Mouse (Mus musculus) layer of hippocampus, postnatal 14 days (tissue): ENCODE results near the gene Ccr8. TPM values are rescaled to one million over a fixed set of nuclear protein-coding genes. Genes with fewer than 3 reads are reported as not detected.

ENCODE experiments used
- DNase-seq, 2 experiments: peaks; one replicate each; pipeline ENCODE4 v3.0.0; 2021 to 2022; ENCODE audit warnings: low spot score in 2 of 2, mixed read lengths in 1 of 2
- total RNA-seq, 2 experiments: library from RNA; stranded (reverse); gene quantifications; 2 replicates each; pipeline ENCODE4 v1.2.3; 2021

Ccr8 gene
- total RNA-seq, 2 experiments from 2014 or later, result not detected

- no peak for DNase-seq
These were observed 39.9 kb downstream of the Ccr8 start for GRCm38 (mm10) chr9:120131784-120132288.

GRCm38 (mm10) chr9:120132980-120133754 is 41.3 kb downstream of the Ccr8 start:
- no peak for DNase-seq

- DNase-seq, result no peak
These were observed 42.0 kb downstream of the Ccr8 start for GRCm38 (mm10) chr9:120133755-120134475.

GRCm38 (mm10) chr9:120134529-120135160 is 42.7 kb downstream of the Ccr8 start:
- DNase-seq, result no peak

- DNase-seq, result no peak
These were observed 43.5 kb downstream of the Ccr8 start for GRCm38 (mm10) chr9:120135454-120135853.

GRCm38 (mm10) chr9:120140652-120141051 is 48.7 kb downstream of the Ccr8 start:
- peak; percentile 75 to 90 for DNase-seq

GRCm38 (mm10) chr9:120144474-120144873 is 52.6 kb downstream of the Ccr8 start:
- DNase-seq, result no peak

Other genes with a start within 250 kb of the Ccr8 start
- 10 to 100 TPM; 63.1 to 65.8 TPM for gene Wdr48, start 197.2 kb upstream of the Ccr8 start, total RNA-seq
- 10 to 100 TPM; 33.2 to 34.1 TPM for gene Gorasp1, start 154.5 kb upstream of the Ccr8 start, total RNA-seq
- 1 to 10 TPM; 1.1 to 2.6 TPM for gene Ttc21a, start 154.5 kb upstream of the Ccr8 start, total RNA-seq
- 10 to 100 TPM in 1 of 2 experiments, 1 to 10 TPM in 1; 8.9 to 11.9 TPM for gene Csrnp1, start 107.5 kb upstream of the Ccr8 start, total RNA-seq
- under 1 TPM; 0.14 to 0.41 TPM for gene Xirp1, start 68.5 kb upstream of the Ccr8 start, total RNA-seq
- gene Cx3cr1, start 22.2 kb upstream of the Ccr8 start, total RNA-seq, result 10 to 100 TPM; 34.7 to 36.0 TPM
- gene Slc25a38, start 18.3 kb downstream of the Ccr8 start, total RNA-seq, result 10 to 100 TPM; 25.6 to 25.7 TPM
- 100 to 1,000 TPM; 534 to 557 TPM for gene Rpsa, start 35.6 kb downstream of the Ccr8 start, total RNA-seq
- 100 to 1,000 TPM; 369 to 380 TPM for gene Mobp, start 57.6 kb downstream of the Ccr8 start, total RNA-seq
- 10 to 100 TPM; 51.9 to 58.0 TPM for gene Myrip, start 209.4 kb downstream of the Ccr8 start, total RNA-seq